Mouse (Mus musculus): ENCODE data around the gene Anks6.
"Not testable (repeated sequence)": the region's sequence is repeated elsewhere in the genome, so short reads cannot be mapped to it uniquely, and the experiment has no call there.

Anks6 gene

GRCm38 (mm10) chr4:47056791-47057509 is at the start of gene Anks6:
TSS of gene Anks6 (minus strand) at chr4:47057427.
- peak; percentile 83 for DNase-seq

DNA sequence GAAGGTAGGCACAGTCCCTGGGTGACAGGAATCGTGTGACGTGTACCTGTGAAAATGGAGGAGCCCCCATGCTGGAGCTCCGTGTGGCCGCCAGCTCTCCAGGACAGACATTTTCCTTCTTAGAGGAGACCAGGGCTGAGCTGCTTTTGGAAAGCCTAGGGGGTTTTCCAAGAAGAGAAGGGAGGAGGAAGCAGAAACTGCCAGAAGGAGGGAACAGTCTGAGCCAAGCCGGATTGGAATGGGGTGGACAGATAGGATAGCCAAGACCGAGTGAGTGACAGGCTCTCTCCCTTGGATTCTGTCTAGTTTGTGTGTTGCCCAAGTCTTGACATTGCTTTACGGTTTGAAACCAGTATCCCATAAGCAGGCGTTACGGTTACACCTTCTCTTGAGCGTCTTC is 46.3 kb upstream of the Anks6 start:
- DNase-seq: no peak

- DNase-seq: no peak
Observed at GRCm38 (mm10) chr4:47093647-47094046, 36.4 kb upstream of the Anks6 start.

GRCm38 (mm10) chr4:47093161-47093560 is 35.9 kb upstream of the Anks6 start:
- no peak for DNase-seq

- peak; percentile 17 for DNase-seq
Observed at GRCm38 (mm10) chr4:47092387-47093021, 35.3 kb upstream of the Anks6 start.

DNA sequence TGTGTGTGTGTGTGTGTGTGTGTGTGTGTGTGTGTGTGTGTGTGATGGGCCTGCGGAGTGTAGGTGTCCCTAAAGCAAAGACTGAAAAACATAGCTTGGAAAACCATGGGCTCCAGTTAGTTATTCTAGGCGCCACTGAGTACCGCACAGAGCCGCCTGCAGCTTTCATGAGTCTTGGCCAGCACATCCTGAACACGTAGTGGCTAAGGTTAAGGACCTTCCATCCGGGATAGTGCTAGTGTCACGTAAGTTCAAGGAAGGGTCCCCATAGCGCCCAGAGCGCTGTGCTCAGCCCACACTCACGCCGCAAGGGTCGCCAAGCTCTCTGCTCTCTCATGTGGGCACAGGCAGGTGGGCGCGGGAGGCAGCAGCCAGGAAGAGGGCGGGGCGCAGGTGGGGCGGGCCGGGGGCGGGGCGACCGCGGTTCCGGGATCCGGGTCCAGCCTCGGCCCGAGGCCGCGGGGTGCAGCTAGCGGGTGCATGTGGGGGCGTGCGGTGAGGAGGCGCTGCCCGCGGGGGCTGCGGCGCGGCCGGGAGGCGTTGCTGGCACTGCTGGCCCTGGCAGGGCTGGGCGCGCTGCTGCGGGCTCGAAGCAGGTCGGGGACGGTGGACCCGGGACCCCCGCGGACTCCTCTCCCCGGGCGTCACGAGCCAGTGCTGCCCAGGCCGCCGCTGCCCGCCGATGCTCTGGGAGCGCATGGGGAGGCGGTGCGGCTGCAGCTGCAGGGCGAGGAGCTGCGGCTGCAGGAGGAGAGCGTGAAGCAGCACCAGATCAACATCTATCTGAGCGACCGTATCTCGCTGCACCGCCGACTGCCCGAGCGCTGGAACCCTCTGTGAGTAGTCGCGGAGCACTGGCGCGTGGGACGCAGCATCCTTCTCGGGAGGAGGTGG is 34.5 kb upstream of the Anks6 start, which contains the start of gene Galnt12:
Gene Galnt12 (plus strand): TSS at position 417 of the 894 bp plus-strand sequence.
- DNase-seq: peak; percentile 24

DNA sequence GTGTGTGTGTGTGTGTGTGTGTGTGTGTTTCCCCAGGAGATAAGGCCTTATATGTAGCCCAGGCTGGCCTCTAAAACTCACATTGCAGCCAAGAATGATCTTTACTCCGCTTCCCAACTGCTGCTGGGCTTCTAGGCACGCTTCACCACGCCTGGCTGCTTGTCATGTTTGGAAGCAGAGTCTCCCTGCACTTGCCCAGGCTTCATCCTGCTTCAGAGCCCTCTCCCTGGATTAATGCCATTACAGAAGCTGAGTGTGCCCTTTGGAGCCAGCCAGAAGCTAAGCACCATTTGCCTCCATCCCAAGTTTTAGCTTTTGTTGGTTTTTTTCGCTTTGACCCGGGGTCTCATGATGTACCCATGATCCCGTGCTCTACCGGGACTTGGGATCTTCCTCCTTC is 31.4 kb upstream of the Anks6 start:
- no peak for DNase-seq

GRCm38 (mm10) chr4:47083824-47084223 is 26.6 kb upstream of the Anks6 start:
- DNase-seq: no peak

GRCm38 (mm10) chr4:47080647-47081010 is 23.4 kb upstream of the Anks6 start:
- no peak for DNase-seq

DNA sequence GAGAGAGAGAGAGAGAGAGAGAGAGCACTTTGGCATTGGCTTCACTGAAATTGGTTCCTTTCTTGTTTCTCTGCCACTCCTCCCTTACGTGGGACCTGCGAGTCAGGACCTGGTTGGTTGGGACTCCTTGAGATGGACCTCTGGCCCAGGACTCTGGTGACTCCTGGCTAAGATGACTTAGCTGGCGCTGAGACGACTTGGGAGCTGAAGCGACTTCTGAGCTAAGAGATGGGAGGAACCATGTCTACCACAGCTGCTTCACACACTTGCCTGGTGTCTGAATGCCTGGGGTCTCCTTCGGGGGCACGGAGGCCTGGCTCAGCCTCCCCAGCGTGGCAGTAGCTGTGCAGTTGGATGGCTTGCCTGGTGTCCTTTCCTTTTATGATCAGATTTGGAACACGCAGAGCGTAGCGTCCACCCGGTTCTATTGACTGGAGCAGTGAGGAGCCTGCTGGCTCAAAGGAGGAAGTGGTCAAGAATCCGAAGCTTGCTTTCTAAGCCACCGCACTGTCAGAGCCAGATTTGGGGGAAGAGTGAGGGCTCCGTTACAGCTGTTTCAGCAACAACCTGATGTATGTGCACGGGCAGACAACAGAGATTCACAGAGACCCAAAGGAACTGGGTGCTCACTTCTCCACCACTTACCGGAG is 22.9 kb upstream of the Anks6 start:
- peak; percentile 32 for DNase-seq

DNA sequence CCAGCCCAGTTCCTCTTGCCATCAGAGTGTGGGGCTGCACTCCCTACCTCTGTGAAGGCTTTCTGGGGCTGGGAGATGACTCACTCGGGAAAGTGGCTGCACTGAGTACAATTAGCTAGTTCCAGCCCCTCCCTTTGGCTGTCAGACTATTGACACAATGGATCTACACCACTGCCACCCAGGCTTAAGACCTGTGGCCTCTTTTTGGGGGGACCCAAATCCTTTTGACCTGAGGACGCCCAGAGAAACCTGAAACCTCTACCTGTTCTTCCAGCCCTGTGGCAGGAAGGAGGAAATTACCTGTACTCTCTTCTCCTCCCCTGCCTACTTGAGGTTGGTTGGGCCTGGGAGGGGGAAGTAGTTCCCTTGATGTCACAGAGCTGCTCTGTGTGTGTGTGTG is 17.8 kb upstream of the Anks6 start:
- no peak for DNase-seq

DNA sequence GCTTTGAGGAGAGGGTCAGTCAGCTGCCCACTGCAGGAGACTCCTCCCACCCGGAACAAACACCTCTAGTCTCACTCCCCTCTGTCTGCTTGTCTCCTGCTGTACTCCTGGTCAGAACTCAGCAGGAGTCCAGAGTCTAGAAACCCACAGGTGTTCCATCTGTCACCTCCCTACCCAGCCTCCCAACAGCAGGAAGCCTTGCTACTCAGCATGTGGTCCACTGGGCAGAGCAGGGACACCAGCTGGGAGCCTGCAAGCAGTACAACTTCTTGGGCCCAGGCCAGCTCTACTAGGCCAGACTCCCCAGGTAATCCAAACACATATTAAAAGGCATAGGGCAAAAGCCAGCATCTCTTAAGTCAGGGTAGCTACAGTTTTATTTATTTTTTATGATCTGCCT is 3.7 kb upstream of the Anks6 start:
- no peak for DNase-seq

- no peak for DNase-seq
Observed at GRCm38 (mm10) chr4:47057510-47058325, 491 bp upstream of the Anks6 start.

GRCm38 (mm10) chr4:47055570-47056080 is 1.6 kb downstream of the Anks6 start:
- DNase-seq: no peak

- not testable (repeated sequence) for DNase-seq
Observed at GRCm38 (mm10) chr4:47055170-47055569, 2.1 kb downstream of the Anks6 start.

GRCm38 (mm10) chr4:47051905-47052304 is 5.3 kb downstream of the Anks6 start:
- no peak for DNase-seq

DNA sequence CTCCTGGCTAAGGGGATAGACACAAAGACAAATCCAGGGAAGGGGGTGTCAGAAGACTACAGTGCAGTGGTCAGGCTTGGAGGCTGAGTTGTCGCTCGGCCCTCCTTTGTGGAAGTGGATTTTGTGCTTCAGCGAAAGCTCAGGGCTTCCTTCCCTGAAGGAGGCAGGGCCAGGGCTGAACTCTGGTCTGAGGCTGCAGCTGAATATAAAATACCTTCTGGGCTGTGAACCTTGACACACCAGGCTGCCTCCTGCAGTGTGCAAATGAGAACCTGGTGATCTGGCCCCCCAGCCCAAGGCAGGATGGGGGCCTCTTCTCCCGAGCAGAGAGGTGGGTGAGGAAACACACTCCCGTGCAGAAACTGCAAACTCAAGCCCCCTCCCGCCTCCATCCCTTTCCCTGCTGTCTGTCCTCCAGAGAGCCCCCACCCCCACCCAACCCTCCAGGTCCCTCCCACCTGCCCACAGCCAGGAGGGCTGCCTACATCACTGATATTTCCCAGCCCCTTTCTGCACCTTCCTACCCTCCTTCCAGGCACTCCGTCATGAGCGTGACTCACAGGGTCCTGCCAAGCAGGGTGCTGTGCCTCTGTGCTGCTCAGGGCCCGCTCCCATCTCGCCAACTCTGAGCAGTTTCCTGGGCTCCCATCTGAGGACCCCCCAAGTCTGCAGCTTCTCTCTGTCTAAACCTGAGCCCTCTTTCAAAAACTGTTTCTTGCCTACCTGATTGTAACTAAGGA is 6.4 kb downstream of the Anks6 start:
- DNase-seq: no peak

DNA sequence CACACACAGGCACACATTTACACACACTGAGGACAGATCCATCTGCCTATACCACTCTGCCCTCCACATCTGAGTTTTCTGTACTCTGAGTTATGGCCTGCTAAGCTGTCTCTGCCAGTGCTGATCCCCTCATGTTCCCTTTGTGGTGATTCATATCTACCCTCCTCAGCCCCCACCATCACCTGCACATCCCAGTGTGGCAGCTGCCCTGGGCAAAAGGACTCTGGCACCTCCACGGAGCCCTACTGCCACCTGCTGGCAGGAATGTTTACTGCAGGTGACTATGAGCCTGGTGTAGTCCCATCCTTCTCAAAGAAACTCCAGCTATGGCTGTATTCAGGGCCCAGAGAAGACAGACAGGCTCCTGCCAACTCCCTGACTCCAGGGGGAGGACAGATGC is 7.1 kb downstream of the Anks6 start:
- DNase-seq: peak; percentile 73

DNA sequence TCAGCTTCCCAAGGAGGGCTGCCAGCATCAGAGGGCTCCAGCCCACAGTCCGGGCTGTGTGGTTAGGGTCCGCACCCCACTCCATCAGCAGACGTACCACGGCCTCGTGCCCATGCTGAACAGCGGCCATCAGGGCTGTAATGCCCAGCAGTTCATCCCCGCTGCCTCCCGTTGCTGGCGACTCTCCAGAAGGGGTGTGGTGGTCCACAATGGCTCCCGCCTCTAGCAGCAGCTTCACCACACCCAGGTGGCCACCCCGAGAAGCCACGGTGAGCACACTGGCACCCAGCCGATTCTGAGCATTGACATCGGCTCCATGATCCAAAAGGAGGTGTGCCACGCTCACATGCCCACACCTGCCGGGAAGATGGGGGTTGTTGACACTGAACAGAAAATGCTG is 8.0 kb downstream of the Anks6 start:
- no peak for DNase-seq

- DNase-seq: no peak
Observed at GRCm38 (mm10) chr4:47047765-47048164, 9.5 kb downstream of the Anks6 start.

GRCm38 (mm10) chr4:47046974-47047373 is 10.3 kb downstream of the Anks6 start:
- DNase-seq: no peak
